Comparison of ENCODE assay signal across 22 mouse cellular contexts in genomic region chr4:55734331-55734730, GRCm38 (mm10).
"Had no signal": no experiment of that assay in that cellular context is flagged by ENCODE, and none has a peak within 500 bp of the region (broad histone marks: within the 10 kb centered on the region; RNA-seq: fewer than 3 reads in every experiment).

No protein-coding gene starts in this region.

- H3K36me3 ChIP-seq: heart, embryonic 10.5 days; heart, embryonic 12.5 days; hindbrain, embryonic 10.5 days; hindbrain, embryonic 12.5 days; intestine, embryonic 15.5 days; limb, embryonic 13.5 days; limb, embryonic 15.5 days; liver, embryonic 12.5 days had no signal

- H3K4me3 ChIP-seq: gastrocnemius, adult 2 months; heart, embryonic 10.5 days; heart, embryonic 12.5 days; hindbrain, embryonic 10.5 days; hindbrain, embryonic 12.5 days; intestine, embryonic 15.5 days; limb, embryonic 13.5 days; limb, embryonic 15.5 days; liver, embryonic 12.5 days had no signal

- H3K27ac ChIP-seq: heart, embryonic 10.5 days; hindbrain, embryonic 10.5 days; hindbrain, embryonic 12.5 days; hindbrain, embryonic 14.5 days; intestine, embryonic 15.5 days; limb, embryonic 13.5 days; limb, embryonic 15.5 days; liver, embryonic 12.5 days; liver, embryonic 14.5 days had no signal

- DNase-seq: gastrocnemius, adult 2 months; gastrocnemius, postnatal 10 days; gastrocnemius, postnatal 25 days; heart, postnatal 10 days; heart, postnatal 4 days; kidney, adult 18-20 months; kidney, adult 8-10 months; kidney, postnatal 14 days; kidney, postnatal 36 days; layer of hippocampus, adult 9-11 months; layer of hippocampus, postnatal 36 days; left cerebral cortex, postnatal 4 days had no signal

- H3K27me3 ChIP-seq: heart, embryonic 12.5 days; hindbrain, embryonic 12.5 days; intestine, embryonic 15.5 days; limb, embryonic 13.5 days; limb, embryonic 15.5 days; liver, embryonic 12.5 days had no signal

- H3K4me1 ChIP-seq: heart, embryonic 10.5 days; hindbrain, embryonic 10.5 days; hindbrain, embryonic 12.5 days; intestine, embryonic 15.5 days; liver, embryonic 12.5 days had no signal
